Mouse (Mus musculus) MEL (cell line): ENCODE measurements at regions not wholly inside any gene's neighbourhood (a gene's known extent, or its start where the extent isn't known, plus 50 kb on each side); places are given as distances from the start of the nearest gene placed in this dataset.

Experiments
- CTCF ChIP-seq, 3 experiments: IDR thresholded peaks in 2 of 3; conservative IDR thresholded peaks in 1 of 3; 2 replicates each; pipeline ENCODE4 v1.5.1; 2011 to 2012; ENCODE audit warnings: low read length in 3 of 3, low read depth in 2 of 3, mild to moderate bottlenecking in 2 of 3, improper control_type of control experiment in 1 of 3, inconsistent platforms in 1 of 3, mixed read lengths in 1 of 3, moderate library complexity in 1 of 3; ENCODE audit not compliant: control insufficient read depth in 1 of 3, insufficient read depth in 1 of 3, poor library complexity in 1 of 3, severe bottlenecking in 1 of 3
- ELF1 ChIP-seq: IDR thresholded peaks from 2 replicates; pipeline ENCODE4 v1.6.1; 2014; ENCODE audit warnings: low read depth, mild to moderate bottlenecking, inconsistent platforms, low read length, improper control_type of control experiment, moderate library complexity
- EP300 ChIP-seq, 2 experiments: IDR thresholded peaks; 2 replicates each; pipeline ENCODE4 v1.6.1; 2011; ENCODE audit warnings: improper control_type of control experiment in 2 of 2, low read length in 2 of 2, low read depth in 1 of 2, mild to moderate bottlenecking in 1 of 2
- GATA1 ChIP-seq: IDR thresholded peaks from 2 replicates; pipeline ENCODE4 v1.6.1; 2011; ENCODE audit warnings: low read depth, low read length, improper control_type of control experiment
- HCFC1 ChIP-seq: IDR thresholded peaks from 2 replicates; pipeline ENCODE4 v1.6.1; 2012; ENCODE audit warnings: low read depth, mild to moderate bottlenecking, inconsistent platforms, low read length, improper control_type of control experiment, moderate library complexity
- MAZ ChIP-seq: IDR thresholded peaks from 2 replicates; pipeline ENCODE4 v1.6.1; 2012; ENCODE audit warnings: low read depth, mild to moderate bottlenecking, inconsistent platforms, low read length, improper control_type of control experiment
- POLR2A ChIP-seq, 2 experiments: IDR thresholded peaks; 2 replicates each; pipeline ENCODE4 v1.6.1; 2011 to 2012; ENCODE audit warnings: low read length in 2 of 2, mild to moderate bottlenecking in 2 of 2, control low read depth in 1 of 2, improper control_type of control experiment in 1 of 2, low read depth in 1 of 2, moderate library complexity in 1 of 2; ENCODE audit not compliant: control insufficient read depth in 1 of 2, insufficient read depth in 1 of 2, poor library complexity in 1 of 2
- POLR2AphosphoS2 ChIP-seq: IDR thresholded peaks from 2 replicates; pipeline ENCODE4 v1.6.1; 2011; ENCODE audit warnings: low read length, improper control_type of control experiment
- TCF12 ChIP-seq: IDR thresholded peaks from 2 replicates; pipeline ENCODE4 v1.6.1; 2014; ENCODE audit warnings: low read depth, mild to moderate bottlenecking, inconsistent platforms, low read length, improper control_type of control experiment, moderate library complexity
- ZC3H11A ChIP-seq: IDR thresholded peaks from 2 replicates; pipeline ENCODE4 v1.6.1; 2012; ENCODE audit warnings: low read depth, mild to moderate bottlenecking, inconsistent platforms, low read length, improper control_type of control experiment
- ZKSCAN1 ChIP-seq: IDR thresholded peaks from 2 replicates; pipeline ENCODE4 v1.6.1; 2012; ENCODE audit warnings: low read depth, mild to moderate bottlenecking, inconsistent platforms, low read length, improper control_type of control experiment, moderate library complexity

- no peak for TF ChIP-seq GATA1
- TF ChIP-seq TCF12, result no peak
- no peak for TF ChIP-seq POLR2AphosphoS2
- TF ChIP-seq CTCF (IDR thresholded peaks at IDR 0.05 in 2 of 3, conservative IDR thresholded peaks at IDR 0.05 in 1 of 3; ENCODE audit: control insufficient read depth in 1 of 3, insufficient read depth in 1 of 3, low read depth in 2 of 3, low read length in 3 of 3, poor library complexity in 1 of 3, severe bottlenecking in 1 of 3), result no peak
- no peak for TF ChIP-seq POLR2A (IDR thresholded peaks at IDR 0.05; ENCODE audit: control insufficient read depth in 1 of 2, insufficient read depth in 1 of 2, low read depth in 1 of 2, low read length in 2 of 2, poor library complexity in 1 of 2)
- TF ChIP-seq ZKSCAN1, result no peak
- no peak for TF ChIP-seq EP300 (IDR thresholded peaks at IDR 0.05; ENCODE audit: low read depth in 1 of 2, low read length in 2 of 2)
- TF ChIP-seq HCFC1, result no peak
- no peak for TF ChIP-seq MAZ
- TF ChIP-seq ELF1, result no peak
- TF ChIP-seq ZC3H11A, result no peak
Measured at GRCm38 (mm10) chr19:15348356-15348755, 598.8 kb downstream of the Psat1 start.
